Mouse (Mus musculus) spleen, adult 2 months (tissue): Measurements from ENCODE around the gene Mbd6. TPM values are rescaled to one million over a fixed set of nuclear protein-coding genes. Genes with fewer than 3 reads are reported as not detected.

Source experiments
- DNase-seq, 2 experiments: peaks; one replicate each; pipeline versions ENCODE4 v3.0.0 to v3.0.0-alpha.2; 2012 to 2021; ENCODE audit warnings: low spot score in 2 of 2, low read depth in 1 of 2
- H3K27ac ChIP-seq: fragments of 200-500 bp; 2 replicates; pipeline ENCODE4 v1.5.1; 2012; ENCODE audit warnings: low read length, inconsistent platforms; ENCODE audit not compliant: insufficient read depth
- H3K27me3 ChIP-seq: fragments of 200-500 bp; 2 replicates; pipeline ENCODE4 v1.6.1; 2012; ENCODE audit warnings: mild to moderate bottlenecking, moderate library complexity, low read length, inconsistent platforms; ENCODE audit not compliant: control insufficient read depth, insufficient read depth
- H3K36me3 ChIP-seq: fragments of 200-500 bp; 2 replicates; pipeline ENCODE4 v1.6.1; 2012; ENCODE audit warnings: mild to moderate bottlenecking, low read length, inconsistent platforms; ENCODE audit not compliant: control insufficient read depth, insufficient read depth
- H3K4me1 ChIP-seq: fragments of 200-500 bp; 2 replicates; pipeline ENCODE4 v1.6.1; 2011; ENCODE audit warnings: inconsistent platforms; ENCODE audit not compliant: control insufficient read depth, insufficient read depth, insufficient read length
- H3K4me3 ChIP-seq: fragments of 200-500 bp; 2 replicates; pipeline ENCODE4 v1.5.1; 2011; ENCODE audit warnings: mild to moderate bottlenecking, inconsistent platforms; ENCODE audit not compliant: insufficient read depth, insufficient read length; ENCODE audit errors: extremely low read depth
- CTCF ChIP-seq: fragments of 200-500 bp; IDR thresholded peaks from 2 replicates; pipeline ENCODE4 v1.5.1; 2011; ENCODE audit warnings: mild to moderate bottlenecking, inconsistent platforms; ENCODE audit not compliant: insufficient read depth, insufficient read length, insufficient replicate concordance; ENCODE audit errors: extremely low read depth
- POLR2A ChIP-seq: fragments of 200-500 bp; IDR thresholded peaks from 2 replicates; pipeline ENCODE4 v1.6.1; 2011; ENCODE audit warnings: low read depth, low read length, inconsistent platforms
- WGBS: fragments of 180-500 bp; shearing (Covaris S2); methylation state at CpG from one replicate; pipeline ENCODE4 v1.1.7; 2018; 5-methylcytosine and 5-hydroxymethylcytosine counted together
- polyA plus RNA-seq: library from polyadenylated mRNA; depleted of rRNA; stranded (reverse); fragments of >200 nt; gene quantifications from 2 replicates; pipeline ENCODE4 v1.2.3, GENCODE M21; 2012

Mbd6 gene
- polyA plus RNA-seq, 1 experiment = 55.8 TPM

DNA sequence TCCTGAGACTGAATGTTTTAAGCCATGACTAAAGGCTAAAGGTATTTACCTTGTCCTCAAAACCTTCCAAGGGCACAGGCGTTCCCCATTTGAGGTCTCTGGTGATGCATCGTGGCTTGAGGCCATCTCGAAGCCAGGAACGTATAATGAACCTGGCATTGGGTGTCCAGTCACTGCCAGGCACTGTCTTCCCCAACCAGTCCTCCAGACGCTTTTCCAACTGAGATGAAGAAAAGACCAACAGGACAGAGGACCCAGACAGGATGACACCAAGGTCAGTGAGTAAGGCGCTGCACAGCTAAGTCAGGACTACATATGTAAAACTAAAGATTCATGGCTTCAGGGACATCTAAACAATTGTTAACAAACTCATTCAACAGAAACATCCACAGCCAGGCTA, 11.5 kb upstream of the Mbd6 start:
- no peak overlapping the region for H3K27ac ChIP-seq
- no peaks in the 10 kb centered on the region for H3K4me1 ChIP-seq
- peaks cover 62% of the 10 kb centered on the region for H3K36me3 ChIP-seq
- 93% methylated on average over 6 of the region's 6 CpGs for WGBS
- H3K4me3 ChIP-seq = no peak overlapping the region
- TF ChIP-seq POLR2A = no peak
- no peak for TF ChIP-seq CTCF
- DNase-seq = no peak
- H3K27me3 ChIP-seq = no peaks in the 10 kb centered on the region

DNA sequence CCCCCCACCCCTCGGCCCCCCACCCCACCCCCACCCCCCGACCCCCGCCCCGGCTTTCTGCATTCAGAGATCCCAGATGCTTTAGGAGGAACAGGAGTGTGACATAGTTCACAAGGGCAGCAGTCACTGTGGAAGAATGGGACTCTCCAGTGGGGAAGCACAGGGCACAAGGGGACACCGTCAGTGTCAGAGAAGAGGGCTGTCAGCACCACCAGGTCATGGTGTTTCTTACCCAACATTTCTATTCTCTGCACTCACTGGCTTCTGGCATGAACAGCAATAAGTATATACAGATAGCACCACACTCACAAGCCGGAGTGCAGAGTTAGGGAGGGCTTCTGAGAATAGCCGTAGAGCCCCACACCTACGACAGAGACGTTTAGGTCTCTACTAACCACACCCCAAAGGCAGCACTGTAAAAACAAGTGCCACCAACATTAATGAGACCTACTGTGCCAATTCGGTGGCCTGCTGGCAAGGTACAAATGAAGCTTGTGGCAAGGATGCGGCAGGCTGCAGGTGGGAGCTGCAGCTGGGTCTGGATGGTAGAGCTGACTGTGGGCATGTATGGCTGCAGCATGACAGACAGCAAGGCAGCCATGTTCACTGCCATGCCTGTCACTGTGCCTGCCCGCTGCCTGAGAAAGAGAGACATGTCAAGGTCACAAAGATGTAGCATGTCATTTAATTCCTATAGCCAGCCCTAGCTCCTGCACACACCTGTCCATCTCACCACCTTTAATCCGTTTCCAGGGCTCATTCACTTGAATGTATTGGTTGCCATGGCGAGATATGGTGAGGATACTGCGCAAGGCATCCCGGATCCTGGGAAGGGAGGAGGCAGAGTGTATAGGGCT, 8.4 kb upstream of the Mbd6 start:
- Histone ChIP-seq H3K4me3 (no peak overlapping the region), H3K4me1 (no peaks in the 10 kb centered on the region), H3K27ac (no peak overlapping the region), H3K27me3 (no peaks in the 10 kb centered on the region), H3K36me3 (peaks cover 52% of the 10 kb centered on the region)
- WGBS = 96% methylated on average over 16 of the region's 16 CpGs
- no peak for DNase-seq
- TF ChIP-seq POLR2A (no peak), CTCF (no peak)

DNA sequence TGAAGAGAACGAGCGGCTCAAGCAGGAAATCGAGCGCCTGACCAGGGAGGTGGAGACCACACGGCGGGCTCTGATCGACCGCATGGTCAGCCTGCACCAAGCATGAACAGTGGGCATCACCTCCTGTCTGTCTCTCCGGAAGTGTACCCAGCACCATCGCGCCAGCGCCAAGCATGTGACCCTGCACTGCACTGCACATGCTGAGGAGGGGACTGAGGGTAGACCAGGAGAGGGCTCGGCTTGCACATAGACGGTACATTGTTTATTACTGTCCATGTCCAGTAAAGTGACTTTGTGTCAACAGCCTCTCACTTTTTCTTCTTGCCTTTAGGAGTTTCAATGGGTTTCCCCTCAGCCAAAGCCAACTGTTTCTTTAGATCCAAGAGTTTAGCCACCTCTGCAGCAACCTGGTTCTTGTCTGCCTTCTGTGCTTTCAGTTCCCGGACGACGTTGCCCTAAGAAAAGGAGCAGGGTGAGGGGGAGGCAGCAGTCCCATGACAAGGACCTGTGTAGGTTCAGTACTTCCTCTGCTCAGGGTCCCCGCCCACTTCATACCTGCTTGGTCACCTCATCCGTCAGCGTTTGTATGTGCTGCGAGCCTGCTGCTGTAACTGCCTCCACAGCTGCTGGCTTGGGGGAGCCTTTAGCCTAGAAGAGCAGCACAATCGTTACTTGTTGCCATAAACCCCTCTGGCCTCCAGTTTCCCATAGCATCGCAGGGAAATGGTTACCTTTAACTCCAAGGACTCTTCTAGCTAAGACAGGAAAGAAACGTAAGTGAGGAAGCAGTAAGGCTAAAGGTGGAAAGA, 7.4 kb upstream of the Mbd6 start:
- 89% methylated on average over 24 of the region's 24 CpGs for WGBS
- peaks cover 6% of the 10 kb centered on the region; the same call in 1 of the 2 replicates for H3K4me1 ChIP-seq

DNA sequence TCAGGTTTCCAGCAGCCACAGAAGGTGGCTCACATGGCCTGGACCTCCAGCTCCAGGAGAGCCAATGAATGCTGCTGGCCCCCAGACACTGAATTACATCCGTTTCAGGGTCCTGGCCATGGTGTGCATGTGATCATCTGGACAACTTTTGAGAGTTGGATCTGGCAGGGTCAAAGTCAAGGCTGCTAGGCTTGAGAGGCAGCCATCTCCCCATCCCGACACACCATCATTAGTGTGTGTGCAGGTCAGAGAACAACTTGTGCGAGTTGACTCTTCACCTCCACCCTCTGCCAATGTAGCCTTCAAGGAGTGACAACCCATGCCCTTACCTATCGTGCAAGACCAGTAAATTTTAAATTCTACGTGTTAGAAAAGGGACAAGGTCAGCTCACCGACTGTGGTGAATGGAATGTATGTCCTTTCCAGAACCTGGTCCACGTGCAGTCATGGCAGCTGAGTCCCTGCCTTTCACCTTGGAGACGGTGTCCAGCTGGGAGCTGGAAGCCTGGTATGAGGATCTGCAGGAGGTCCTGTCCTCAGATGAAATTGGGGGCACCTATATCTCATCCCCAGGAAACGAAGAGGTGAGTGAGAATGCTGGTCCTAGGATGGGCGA, 6.2 kb upstream of the Mbd6 start:
- no peaks in the 10 kb centered on the region for H3K27me3 ChIP-seq
- H3K4me3 ChIP-seq = no peak overlapping the region
- DNase-seq = no peak
- TF ChIP-seq CTCF (no peak), POLR2A (no peak)
- 94% methylated on average over 10 of the region's 10 CpGs for WGBS
- peaks cover 44% of the 10 kb centered on the region for H3K36me3 ChIP-seq
- H3K27ac ChIP-seq = no peak overlapping the region
- peaks cover 6% of the 10 kb centered on the region; the same call in 1 of the 2 replicates for H3K4me1 ChIP-seq

More for the DNA sequence above, 7.4 kb upstream of the Mbd6 start:
- no peak for TF ChIP-seq POLR2A
- no peak for TF ChIP-seq CTCF
- H3K27me3 ChIP-seq = no peaks in the 10 kb centered on the region
- DNase-seq = no peak
- H3K27ac ChIP-seq = no peak overlapping the region
- H3K36me3 ChIP-seq = peaks cover 50% of the 10 kb centered on the region
- H3K4me3 ChIP-seq = no peak overlapping the region

DNA sequence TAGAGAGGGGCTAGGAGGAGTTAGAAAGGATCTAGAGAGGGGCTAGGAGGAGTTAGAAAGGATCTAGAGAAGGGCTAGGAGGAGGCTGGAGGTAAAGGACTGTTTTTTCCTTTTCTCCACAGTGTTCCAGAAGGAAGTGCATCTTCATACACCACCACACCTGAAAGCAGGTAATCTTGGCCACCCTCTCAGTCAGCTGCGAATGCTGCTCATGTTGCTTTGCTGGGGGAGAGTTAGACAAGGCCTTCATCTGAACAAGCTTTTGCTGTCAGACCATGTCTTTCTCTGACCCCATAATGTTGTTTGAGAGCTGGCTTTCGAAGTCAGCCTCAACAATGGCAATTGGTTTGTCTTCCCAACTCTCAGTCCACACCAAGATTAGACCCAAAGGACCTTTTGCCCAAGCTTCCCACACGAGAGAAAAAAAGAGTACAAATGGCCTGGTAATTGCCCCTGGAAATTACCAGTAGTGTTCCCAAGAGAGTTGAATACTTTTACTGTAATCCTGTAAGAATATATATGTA, 4.8 kb upstream of the Mbd6 start:
- no peaks in the 10 kb centered on the region for H3K27me3 ChIP-seq
- DNase-seq = no peak
- WGBS = 85% methylated on average over 3 of the region's 3 CpGs
- no peak for TF ChIP-seq CTCF
- no peak for TF ChIP-seq POLR2A
- H3K27ac ChIP-seq = no peak overlapping the region
- H3K4me3 ChIP-seq = no peak overlapping the region
- peaks cover 34% of the 10 kb centered on the region for H3K36me3 ChIP-seq
- peaks cover 10% of the 10 kb centered on the region; the same call in 1 of the 2 replicates for H3K4me1 ChIP-seq

DNA sequence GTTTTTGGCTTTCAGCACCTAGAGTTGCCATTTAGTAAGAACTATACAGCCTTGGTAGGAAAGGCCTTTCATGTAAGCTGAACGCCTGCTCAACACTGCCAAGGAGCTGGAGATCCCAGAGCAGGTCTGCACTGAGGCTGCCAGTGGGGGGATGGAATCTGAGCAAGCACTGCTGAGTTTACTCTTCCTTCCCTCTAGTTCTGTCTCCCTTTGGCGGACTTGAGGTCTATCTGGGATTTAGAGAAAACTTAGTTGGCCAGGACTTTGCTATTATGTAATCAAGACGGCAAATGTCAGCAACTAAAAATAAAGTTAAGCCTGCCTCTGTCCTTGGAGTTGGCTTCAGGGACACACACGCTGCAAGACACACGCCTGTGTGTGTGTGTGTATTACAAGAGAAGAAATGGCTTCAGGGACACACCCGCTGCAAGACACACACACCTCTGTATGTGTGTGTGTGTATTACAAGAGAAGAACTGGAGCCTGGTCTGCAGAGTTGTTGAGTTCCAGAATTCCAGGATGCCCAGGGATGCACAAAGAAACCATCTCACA, 4.2 kb upstream of the Mbd6 start:
- TF ChIP-seq POLR2A (no peak), CTCF (no peak)
- Histone ChIP-seq H3K4me1 (peaks cover 10% of the 10 kb centered on the region; the same call in 1 of the 2 replicates), H3K27ac (no peak overlapping the region), H3K27me3 (no peaks in the 10 kb centered on the region), H3K4me3 (no peak overlapping the region), H3K36me3 (peaks cover 32% of the 10 kb centered on the region)
- 90% methylated on average over 6 of the region's 6 CpGs for WGBS
- no peak for DNase-seq
